Mouse (Mus musculus): ENCODE data around the gene Vash1. TPM values are rescaled to one million over a fixed set of nuclear protein-coding genes. Genes with fewer than 3 reads are reported as not detected.

The Vash1 gene
- polyA plus RNA-seq, 1 experiment: not detected

GRCm38 (mm10) chr12:86648489-86648888 is 30.0 kb upstream of the Vash1 start:
- peaks cover 41% of the 10 kb centered on the region for H3K4me1 ChIP-seq (ENCODE audit: control insufficient read depth, insufficient read depth, low read length)
- H3K27ac ChIP-seq (ENCODE audit: insufficient read depth, low read depth, low read length): no peak overlapping the region
- WGBS: 67% methylated on average over 3 of the region's 3 CpGs
- H3K4me3 ChIP-seq (ENCODE audit: insufficient read depth, low read depth, low read length): no peak overlapping the region
- TF ChIP-seq POLR2A (IDR thresholded peaks at IDR 0.05; ENCODE audit: insufficient read depth, low read depth, low read length) (no peak), CTCF (IDR thresholded peaks at IDR 0.05; ENCODE audit: insufficient read depth, low read depth, low read length) (no peak)

DNA sequence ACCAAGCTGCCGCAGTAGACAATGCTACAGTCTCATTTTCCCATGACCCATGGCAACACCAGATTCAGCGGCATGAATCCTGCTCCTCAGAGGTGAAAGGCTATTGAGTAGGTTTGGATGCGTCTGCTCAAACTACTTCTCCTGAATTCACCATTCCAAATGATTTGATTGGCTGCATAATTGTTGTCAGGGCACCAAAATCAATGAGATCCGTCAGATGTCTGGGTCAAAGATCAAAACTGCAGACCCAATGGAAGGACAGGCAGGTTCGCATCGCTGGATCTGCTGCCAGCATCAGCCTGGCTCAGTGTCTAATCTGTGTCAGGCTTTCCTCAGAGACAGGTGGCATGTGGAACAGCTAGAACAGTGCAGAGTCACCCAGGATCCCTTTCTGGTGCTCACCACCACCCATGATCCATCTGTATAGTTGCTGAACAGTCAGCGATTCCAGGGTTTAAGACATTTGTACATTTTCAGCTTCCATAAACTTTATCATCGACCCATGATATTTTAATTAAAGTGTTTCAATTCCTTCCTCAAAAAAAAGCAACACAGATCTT is 27.1 kb upstream of the Vash1 start:
- WGBS: 96% methylated on average over 8 of the region's 8 CpGs
- TF ChIP-seq POLR2A (IDR thresholded peaks at IDR 0.05; ENCODE audit: insufficient read depth, low read depth, low read length) (no peak), CTCF (IDR thresholded peaks at IDR 0.05; ENCODE audit: insufficient read depth, low read depth, low read length) (no peak)
- H3K4me3 ChIP-seq (ENCODE audit: insufficient read depth, low read depth, low read length): no peak overlapping the region
- H3K27ac ChIP-seq (ENCODE audit: insufficient read depth, low read depth, low read length): no peak overlapping the region
- H3K4me1 ChIP-seq (ENCODE audit: control insufficient read depth, insufficient read depth, low read length): peaks cover 29% of the 10 kb centered on the region

- H3K27ac ChIP-seq (ENCODE audit: insufficient read depth, low read depth, low read length): peak overlapping the region; percentile 80
- TF ChIP-seq CTCF (IDR thresholded peaks at IDR 0.05; ENCODE audit: insufficient read depth, low read depth, low read length) (no peak), POLR2A (IDR thresholded peaks at IDR 0.05; ENCODE audit: insufficient read depth, low read depth, low read length) (no peak)
- WGBS: 26% methylated on average over 4 of the region's 4 CpGs
- peaks cover 19% of the 10 kb centered on the region for H3K4me1 ChIP-seq (ENCODE audit: control insufficient read depth, insufficient read depth, low read length)
- no peak overlapping the region for H3K4me3 ChIP-seq (ENCODE audit: insufficient read depth, low read depth, low read length)
Observed at GRCm38 (mm10) chr12:86652570-86653041, 25.9 kb upstream of the Vash1 start.

GRCm38 (mm10) chr12:86659447-86659968 is 19.0 kb upstream of the Vash1 start:
- TF ChIP-seq CTCF (IDR thresholded peaks at IDR 0.05; ENCODE audit: insufficient read depth, low read depth, low read length) (no peak), POLR2A (IDR thresholded peaks at IDR 0.05; ENCODE audit: insufficient read depth, low read depth, low read length) (no peak)
- H3K4me1 ChIP-seq (ENCODE audit: control insufficient read depth, insufficient read depth, low read length): peaks cover 10% of the 10 kb centered on the region
- peak overlapping the region; percentile 59 for H3K27ac ChIP-seq (ENCODE audit: insufficient read depth, low read depth, low read length)
- H3K4me3 ChIP-seq (ENCODE audit: insufficient read depth, low read depth, low read length): no peak overlapping the region
- WGBS: 15% methylated on average over 6 of the region's 6 CpGs

- no peak overlapping the region for H3K4me3 ChIP-seq (ENCODE audit: insufficient read depth, low read depth, low read length)
- H3K27ac ChIP-seq (ENCODE audit: insufficient read depth, low read depth, low read length): no peak overlapping the region
- H3K4me1 ChIP-seq (ENCODE audit: control insufficient read depth, insufficient read depth, low read length): peaks cover 10% of the 10 kb centered on the region
- WGBS: 87% methylated on average over 2 of the region's 2 CpGs
- TF ChIP-seq POLR2A (IDR thresholded peaks at IDR 0.05; ENCODE audit: insufficient read depth, low read depth, low read length) (no peak), CTCF (IDR thresholded peaks at IDR 0.05; ENCODE audit: insufficient read depth, low read depth, low read length) (no peak)
Observed at GRCm38 (mm10) chr12:86660466-86660865, 18.0 kb upstream of the Vash1 start.

GRCm38 (mm10) chr12:86665656-86666055 is 12.8 kb upstream of the Vash1 start:
- Histone ChIP-seq H3K27ac (ENCODE audit: insufficient read depth, low read depth, low read length) (no peak overlapping the region), H3K4me1 (ENCODE audit: control insufficient read depth, insufficient read depth, low read length) (peaks cover 2% of the 10 kb centered on the region; the same call in 1 of the 2 replicates), H3K4me3 (ENCODE audit: insufficient read depth, low read depth, low read length) (no peak overlapping the region)
- 44% methylated on average over 3 of the region's 3 CpGs for WGBS
- no peak for TF ChIP-seq POLR2A (IDR thresholded peaks at IDR 0.05; ENCODE audit: insufficient read depth, low read depth, low read length)
- no peak for TF ChIP-seq CTCF (IDR thresholded peaks at IDR 0.05; ENCODE audit: insufficient read depth, low read depth, low read length)

GRCm38 (mm10) chr12:86668404-86668803 is 10.1 kb upstream of the Vash1 start:
- 93% methylated on average over 2 of the region's 2 CpGs for WGBS
- Histone ChIP-seq H3K4me3 (ENCODE audit: insufficient read depth, low read depth, low read length) (no peak overlapping the region), H3K4me1 (ENCODE audit: control insufficient read depth, insufficient read depth, low read length) (no peaks in the 10 kb centered on the region), H3K27ac (ENCODE audit: insufficient read depth, low read depth, low read length) (no peak overlapping the region)
- no peak for TF ChIP-seq POLR2A (IDR thresholded peaks at IDR 0.05; ENCODE audit: insufficient read depth, low read depth, low read length)
- TF ChIP-seq CTCF (IDR thresholded peaks at IDR 0.05; ENCODE audit: insufficient read depth, low read depth, low read length): no peak

GRCm38 (mm10) chr12:86672105-86672504 is 6.4 kb upstream of the Vash1 start:
- 89% methylated on average over 4 of the region's 4 CpGs for WGBS
- no peak for TF ChIP-seq CTCF (IDR thresholded peaks at IDR 0.05; ENCODE audit: insufficient read depth, low read depth, low read length)
- TF ChIP-seq POLR2A (IDR thresholded peaks at IDR 0.05; ENCODE audit: insufficient read depth, low read depth, low read length): no peak
- H3K4me1 ChIP-seq (ENCODE audit: control insufficient read depth, insufficient read depth, low read length): no peaks in the 10 kb centered on the region
- H3K27ac ChIP-seq (ENCODE audit: insufficient read depth, low read depth, low read length): no peak overlapping the region
- no peak overlapping the region for H3K4me3 ChIP-seq (ENCODE audit: insufficient read depth, low read depth, low read length)

GRCm38 (mm10) chr12:86672507-86672906 is 6.0 kb upstream of the Vash1 start:
- no peak overlapping the region for H3K4me3 ChIP-seq (ENCODE audit: insufficient read depth, low read depth, low read length)
- 85% methylated on average over 5 of the region's 5 CpGs for WGBS
- TF ChIP-seq CTCF (IDR thresholded peaks at IDR 0.05; ENCODE audit: insufficient read depth, low read depth, low read length) (no peak), POLR2A (IDR thresholded peaks at IDR 0.05; ENCODE audit: insufficient read depth, low read depth, low read length) (no peak)
- H3K4me1 ChIP-seq (ENCODE audit: control insufficient read depth, insufficient read depth, low read length): no peaks in the 10 kb centered on the region
- H3K27ac ChIP-seq (ENCODE audit: insufficient read depth, low read depth, low read length): no peak overlapping the region

Measured in olfactory bulb, adult 2 months (tissue).